Mouse (Mus musculus): ENCODE results near the gene Atf1. TPM values are rescaled to one million over a fixed set of nuclear protein-coding genes. Genes with fewer than 3 reads are reported as not detected.

Atf1 gene
- total RNA-seq, 2 experiments from 2014 or later = 82.7 to 123 TPM

GRCm38 (mm10) chr15:100297856-100298255 is 70.2 kb downstream of the Atf1 start:
- no peak for ATAC-seq (replicated peaks; ENCODE audit: low FRiP score, low TSS enrichment, poor library complexity, severe bottlenecking)

DNA sequence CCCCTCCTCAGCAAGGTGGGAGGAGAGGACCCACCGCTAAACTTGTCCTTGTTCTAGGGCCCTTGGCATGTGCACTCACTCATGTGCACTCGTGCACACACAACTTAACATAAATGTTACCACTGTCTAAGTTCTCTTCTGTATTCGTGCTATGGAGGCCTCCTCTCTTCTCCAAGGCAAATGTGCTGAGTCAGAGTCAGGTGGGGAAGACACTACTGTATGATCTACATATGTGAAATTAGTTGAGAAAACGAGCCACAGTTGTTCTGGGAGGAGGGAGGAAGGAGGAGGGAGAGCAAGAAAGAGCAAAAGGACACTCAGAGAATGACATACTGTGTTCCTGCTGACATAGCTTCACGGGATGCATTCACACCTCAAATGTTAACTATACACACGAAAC is 72.9 kb downstream of the Atf1 start:
- no peak for ATAC-seq (replicated peaks; ENCODE audit: low FRiP score, low TSS enrichment, poor library complexity, severe bottlenecking)

DNA sequence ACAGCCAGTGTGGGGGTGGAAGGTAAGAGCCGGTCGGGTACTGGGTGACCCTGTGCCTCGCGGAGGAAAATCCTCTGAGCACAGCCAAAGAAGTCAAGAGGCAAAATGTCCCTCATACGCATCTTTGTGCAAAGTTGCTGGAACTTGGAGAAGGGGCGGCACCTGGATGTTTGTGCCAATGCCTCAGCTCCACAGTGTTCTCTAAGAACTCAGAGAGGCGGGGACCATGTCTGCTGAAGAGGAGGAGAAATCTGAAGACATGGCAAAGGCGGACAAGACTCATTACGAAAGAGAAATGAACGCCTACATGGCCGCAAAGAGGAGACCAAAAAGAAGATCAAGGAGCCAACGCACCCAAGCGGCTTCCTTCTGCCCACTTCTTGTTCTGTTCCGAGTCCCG is 73.9 kb downstream of the Atf1 start:
- no peak for ATAC-seq (replicated peaks; ENCODE audit: low FRiP score, low TSS enrichment, poor library complexity, severe bottlenecking)

GRCm38 (mm10) chr15:100303428-100304018 is 75.9 kb downstream of the Atf1 start:
- ATAC-seq (replicated peaks; ENCODE audit: low FRiP score, low TSS enrichment, poor library complexity, severe bottlenecking) = 0 out of 2 replicates have a peak, but pooled peaks have one; percentile 15

- ATAC-seq (replicated peaks; ENCODE audit: low FRiP score, low TSS enrichment, poor library complexity, severe bottlenecking) = peak; percentile 65
These were observed 76.7 kb downstream of the Atf1 start, which contains the start of gene Mettl7a1 for GRCm38 (mm10) chr15:100304019-100304991. Gene Mettl7a1, plus strand, starts transcription at chr15:100304140.

DNA sequence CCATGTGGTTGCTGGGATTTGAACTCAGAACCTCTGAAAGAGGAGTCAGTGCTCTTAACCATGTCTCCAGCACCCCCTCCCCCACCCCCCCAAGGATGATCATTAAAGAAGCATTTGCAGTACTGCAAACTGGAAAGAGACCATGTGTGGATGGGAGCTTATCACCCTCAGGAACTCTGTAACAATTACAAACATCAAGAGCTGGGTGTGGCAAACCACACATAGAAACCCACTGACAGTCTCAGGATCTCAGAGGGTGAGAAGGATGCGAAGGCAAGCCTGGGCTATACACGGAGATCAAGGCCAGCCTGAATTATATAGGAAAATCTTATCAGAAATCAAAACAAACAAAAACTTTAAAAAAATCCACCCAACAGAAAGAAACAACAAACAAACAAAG is 78.6 kb downstream of the Atf1 start:
- ATAC-seq (replicated peaks; ENCODE audit: low FRiP score, low TSS enrichment, poor library complexity, severe bottlenecking) = no peak

DNA sequence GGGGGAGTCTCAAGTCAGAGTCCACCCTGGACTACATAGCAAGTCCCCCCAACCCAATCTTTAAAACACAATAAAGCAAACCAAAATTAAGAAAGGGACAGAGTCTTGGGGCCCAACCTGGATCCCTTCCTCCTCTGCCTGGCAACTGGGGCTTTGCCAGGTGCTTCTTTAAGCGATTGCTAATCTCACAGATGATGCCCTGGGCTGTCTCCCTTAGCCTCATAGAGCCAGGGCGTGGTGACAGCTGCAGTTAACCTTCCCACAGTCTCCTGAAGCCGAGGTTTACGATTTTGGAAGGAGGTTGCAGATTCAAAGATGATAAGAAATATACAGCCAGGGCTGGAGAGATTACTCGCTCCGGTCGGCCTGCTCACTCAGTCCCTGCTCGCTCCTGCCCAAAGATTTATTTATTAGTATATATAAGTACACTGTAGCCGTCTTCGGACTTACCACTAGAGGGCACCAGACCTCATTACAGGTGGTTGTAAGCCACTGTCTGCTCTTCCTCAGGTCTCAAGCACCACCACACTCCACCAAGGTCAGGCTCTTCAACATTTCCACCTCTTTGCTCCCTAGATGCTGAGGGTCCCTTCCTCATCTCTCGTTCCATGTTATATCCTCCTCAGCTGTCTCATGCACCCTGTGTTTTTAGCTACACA is 79.9 kb downstream of the Atf1 start:
- peak; percentile 48 for ATAC-seq (replicated peaks; ENCODE audit: low FRiP score, low TSS enrichment, poor library complexity, severe bottlenecking)

Other genes with a start within 250 kb of the Atf1 start
- 10.6 and 14.5 TPM in 2 replicates for gene Dip2b, start 189.2 kb upstream of the Atf1 start, total RNA-seq (2014; fragmentation: Nextera tagmentation)
- gene Dip2b, start 189.2 kb upstream of the Atf1 start, total RNA-seq (2017) = 6.1 and 14.0 TPM in 2 replicates
- gene Tmprss12, start 53.0 kb downstream of the Atf1 start, total RNA-seq (2014; fragmentation: Nextera tagmentation) = not detected in 2 replicates
- gene Tmprss12, start 53.0 kb downstream of the Atf1 start, total RNA-seq (2017) = not detected in 2 replicates
- gene Mettl7a1, start 76.3 kb downstream of the Atf1 start, total RNA-seq (2014; fragmentation: Nextera tagmentation) = 38.9 and 45.1 TPM in 2 replicates
- 65.6 and 68.2 TPM in 2 replicates for gene Mettl7a1, start 76.3 kb downstream of the Atf1 start, total RNA-seq (2017)
- 0.26 TPM in 1 of 2 replicates, not detected in the other for gene Mettl7a3, start 107.1 kb downstream of the Atf1 start, total RNA-seq (2014; fragmentation: Nextera tagmentation)
- gene Mettl7a3, start 107.1 kb downstream of the Atf1 start, total RNA-seq (2017) = 1.7 TPM in 1 of 2 replicates, not detected in the other
- not detected in 2 replicates for gene Methig1, start 125.3 kb downstream of the Atf1 start, total RNA-seq (2014; fragmentation: Nextera tagmentation)
- gene Methig1, start 125.3 kb downstream of the Atf1 start, total RNA-seq (2017) = not detected in 2 replicates
- gene Mettl7a2, start 125.4 kb downstream of the Atf1 start, total RNA-seq (2014; fragmentation: Nextera tagmentation) = not detected in 2 replicates
- gene Mettl7a2, start 125.4 kb downstream of the Atf1 start, total RNA-seq (2017) = not detected in 2 replicates
- not detected in 2 replicates for gene Higd1c, start 136.7 kb downstream of the Atf1 start, total RNA-seq (2014; fragmentation: Nextera tagmentation)
- not detected in 2 replicates for gene Higd1c, start 136.7 kb downstream of the Atf1 start, total RNA-seq (2017)
- gene Gm5475, start 194.3 kb downstream of the Atf1 start, total RNA-seq (2014; fragmentation: Nextera tagmentation) = not detected in 2 replicates
- not detected in 2 replicates for gene Gm5475, start 194.3 kb downstream of the Atf1 start, total RNA-seq (2017)
- 67.0 and 82.9 TPM in 2 replicates for gene Slc11a2, start 197.3 kb downstream of the Atf1 start, total RNA-seq (2014; fragmentation: Nextera tagmentation)
- 29.2 and 32.5 TPM in 2 replicates for gene Slc11a2, start 197.3 kb downstream of the Atf1 start, total RNA-seq (2017)
- 42.9 and 43.9 TPM in 2 replicates for gene Letmd1, start 241.2 kb downstream of the Atf1 start, total RNA-seq (2014; fragmentation: Nextera tagmentation)
- 19.5 and 23.3 TPM in 2 replicates for gene Letmd1, start 241.2 kb downstream of the Atf1 start, total RNA-seq (2017)